Mouse (Mus musculus): ENCODE results near the gene Smarcd3. TPM values are rescaled to one million over a fixed set of nuclear protein-coding genes. Genes with fewer than 3 reads are reported as not detected.

The Smarcd3 gene
- 100 to 1,000 TPM; 199 to 207 TPM for total RNA-seq (2021)
- long read RNA-seq, experiment 1, transcript Smarcd3-201 (13 exons, 1,735 nt) = major isoform, 566 of 626 reads
- long read RNA-seq, experiment 1, partial matches to known transcripts = 15 of 626 reads
- long read RNA-seq, experiment 1, other reads (novel, unspliced or antisense) = 45 of 626 reads
- long read RNA-seq, experiment 2, transcript Smarcd3-201 (13 exons, 1,735 nt) = major isoform, 404 of 461 reads
- long read RNA-seq, experiment 2, partial matches to known transcripts = 25 of 461 reads
- long read RNA-seq, experiment 2, other reads (novel, unspliced or antisense) = 32 of 461 reads

GRCm38 (mm10) chr5:24623986-24624821, at the start of gene Smarcd3:
Smarcd3 (minus strand) TSS chr5:24624411.
- no peak for DNase-seq (ENCODE audit: low spot score)

- DNase-seq (ENCODE audit: low spot score) = no peak
Measured at GRCm38 (mm10) chr5:24661457-24661856, 37.2 kb upstream of the Smarcd3 start.

- DNase-seq (ENCODE audit: low spot score) = no peak
Measured at GRCm38 (mm10) chr5:24659708-24660423, 35.7 kb upstream of the Smarcd3 start.

- DNase-seq (ENCODE audit: low spot score) = no peak
Measured at GRCm38 (mm10) chr5:24657113-24657512, 32.9 kb upstream of the Smarcd3 start.

- no peak for DNase-seq (ENCODE audit: low spot score)
Measured at GRCm38 (mm10) chr5:24654491-24654890, 30.3 kb upstream of the Smarcd3 start.

GRCm38 (mm10) chr5:24652780-24653179, 28.6 kb upstream of the Smarcd3 start:
- DNase-seq (ENCODE audit: low spot score) = no peak

- peak; percentile 84 for DNase-seq (ENCODE audit: low spot score)
Measured at GRCm38 (mm10) chr5:24651768-24652752, 27.8 kb upstream of the Smarcd3 start.

GRCm38 (mm10) chr5:24651356-24651755, 27.1 kb upstream of the Smarcd3 start:
- DNase-seq (ENCODE audit: low spot score) = no peak

GRCm38 (mm10) chr5:24649701-24650100, 25.5 kb upstream of the Smarcd3 start:
- no peak for DNase-seq (ENCODE audit: low spot score)

GRCm38 (mm10) chr5:24649231-24649630, 25.0 kb upstream of the Smarcd3 start:
- DNase-seq (ENCODE audit: low spot score) = no peak

- no peak for DNase-seq (ENCODE audit: low spot score)
Measured at GRCm38 (mm10) chr5:24645454-24645853, 21.2 kb upstream of the Smarcd3 start.

- no peak for DNase-seq (ENCODE audit: low spot score)
Measured at GRCm38 (mm10) chr5:24639081-24639480, 14.9 kb upstream of the Smarcd3 start.

GRCm38 (mm10) chr5:24638131-24638530, 13.9 kb upstream of the Smarcd3 start:
- no peak for DNase-seq (ENCODE audit: low spot score)

- DNase-seq (ENCODE audit: low spot score) = no peak
Measured at GRCm38 (mm10) chr5:24636987-24637386, 12.8 kb upstream of the Smarcd3 start.

GRCm38 (mm10) chr5:24635526-24636141, 11.4 kb upstream of the Smarcd3 start:
- DNase-seq (ENCODE audit: low spot score) = no peak

- DNase-seq (ENCODE audit: low spot score) = no peak
Measured at GRCm38 (mm10) chr5:24635093-24635492, 10.9 kb upstream of the Smarcd3 start.

GRCm38 (mm10) chr5:24629712-24630111, 5.5 kb upstream of the Smarcd3 start:
- DNase-seq (ENCODE audit: low spot score) = no peak

- DNase-seq (ENCODE audit: low spot score) = no peak
Measured at GRCm38 (mm10) chr5:24624822-24625120, 560 bp upstream of the Smarcd3 start.

GRCm38 (mm10) chr5:24623041-24623985, 898 bp downstream of the Smarcd3 start:
- DNase-seq (ENCODE audit: low spot score) = no peak
